Mouse (Mus musculus) stomach, embryonic 14.5 days (tissue): ENCODE measurements around the gene Vmn2r83. TPM values are rescaled to one million over a fixed set of nuclear protein-coding genes. Genes with fewer than 3 reads are reported as not detected.

Experiments used
- ATAC-seq: fragments of 200-750 bp; cut with Nextera tagmentation; 2 replicates; pipeline ENCODE4 v1.8.0; 2017; ENCODE audit warnings: low read depth, moderate TSS enrichment; ENCODE audit not compliant: insufficient number of reproducible peaks, insufficient read depth, low FRiP score
- H3K27ac ChIP-seq: fragments of 300-500 bp; sonication (generic); 2 replicates; pipeline ENCODE4 v1.5.1; 2014; ENCODE audit warnings: mild to moderate bottlenecking, low read length, moderate library complexity, mixed read lengths
- H3K27me3 ChIP-seq: fragments of 300-500 bp; sonication (generic); 2 replicates; pipeline ENCODE4 v1.6.1; 2014; ENCODE audit warnings: low read length, control low read depth, mixed read lengths; ENCODE audit not compliant: control insufficient read depth, insufficient read depth
- H3K36me3 ChIP-seq: fragments of 300-500 bp; sonication (generic); 2 replicates; pipeline ENCODE4 v1.6.1; 2014; ENCODE audit warnings: mild to moderate bottlenecking, control low read depth, low read length, moderate library complexity, mixed read lengths; ENCODE audit not compliant: control insufficient read depth, insufficient read depth
- H3K4me1 ChIP-seq: fragments of 300-500 bp; sonication (generic); 2 replicates; pipeline ENCODE4 v1.6.1; 2014; ENCODE audit warnings: low read length, control low read depth, mixed read lengths; ENCODE audit not compliant: control insufficient read depth, insufficient read depth
- H3K4me2 ChIP-seq: fragments of 300-500 bp; sonication (generic); replicated peaks from 2 replicates; pipeline ENCODE4 v1.6.1; 2014; ENCODE audit warnings: low read depth, low read length, control low read depth
- H3K4me3 ChIP-seq: fragments of 300-500 bp; sonication (generic); 2 replicates; pipeline ENCODE4 v1.5.1; 2014; ENCODE audit warnings: low read depth, low read length, control low read depth
- H3K9ac ChIP-seq: fragments of 300-500 bp; sonication (generic); replicated peaks from 2 replicates; pipeline ENCODE4 v1.6.1; 2014; ENCODE audit warnings: low read depth, mild to moderate bottlenecking, control low read depth, low read length, moderate library complexity, mixed read lengths
- H3K9me3 ChIP-seq: fragments of 300-500 bp; sonication (generic); 2 replicates; pipeline ENCODE4 v1.6.1; 2016; ENCODE audit warnings: low read depth, low read length, control low read depth; ENCODE audit not compliant: control insufficient read depth
- WGBS: fragments of 180-500 bp; shearing (Covaris S2); extraction: QIAGEN DNeasy Blood & Tissue Kit; methylation state at CpG from one replicate; pipeline ENCODE4 v1.1.7; 2014; 5-methylcytosine and 5-hydroxymethylcytosine counted together
- microRNA-seq: library from miRNA; unstranded; fragments of <30 nt; microRNA quantifications from one replicate; pipeline ENCODE4, GENCODE M21; 2016
- polyA plus RNA-seq: library from polyadenylated mRNA; unstranded; fragments of >200 nt; fragmentation: Nextera tagmentation; extraction: Ambion mirVana; gene quantifications from 2 replicates; pipeline ENCODE4 v1.2.1, GENCODE M21; 2014

Gene Vmn2r83
- polyA plus RNA-seq, 1 experiment from 2014 or later: not detected

GRCm38 (mm10) chr10:79540746-79541145, 72.2 kb downstream of the Vmn2r83 start:
- no peaks in the 10 kb centered on the region for H3K9me3 ChIP-seq
- H3K27ac ChIP-seq: no peak overlapping the region
- H3K4me3 ChIP-seq: no peak overlapping the region
- H3K9ac ChIP-seq: no peak overlapping the region
- no peak overlapping the region for H3K4me2 ChIP-seq
- WGBS: 93% methylated on average over 11 of the region's 11 CpGs
- ATAC-seq: no peak
- no peaks in the 10 kb centered on the region for H3K4me1 ChIP-seq
- H3K27me3 ChIP-seq: no peaks in the 10 kb centered on the region
- peaks cover 52% of the 10 kb centered on the region for H3K36me3 ChIP-seq

GRCm38 (mm10) chr10:79541522-79541921, 73.0 kb downstream of the Vmn2r83 start:
- H3K36me3 ChIP-seq: peaks cover 57% of the 10 kb centered on the region
- no peaks in the 10 kb centered on the region for H3K9me3 ChIP-seq
- no peak for ATAC-seq
- H3K4me3 ChIP-seq: no peak overlapping the region
- H3K4me1 ChIP-seq: no peaks in the 10 kb centered on the region
- H3K27ac ChIP-seq: no peak overlapping the region
- no peak overlapping the region for H3K9ac ChIP-seq
- WGBS: 88% methylated on average over 15 of the region's 15 CpGs
- H3K4me2 ChIP-seq: no peak overlapping the region
- no peaks in the 10 kb centered on the region for H3K27me3 ChIP-seq

DNA sequence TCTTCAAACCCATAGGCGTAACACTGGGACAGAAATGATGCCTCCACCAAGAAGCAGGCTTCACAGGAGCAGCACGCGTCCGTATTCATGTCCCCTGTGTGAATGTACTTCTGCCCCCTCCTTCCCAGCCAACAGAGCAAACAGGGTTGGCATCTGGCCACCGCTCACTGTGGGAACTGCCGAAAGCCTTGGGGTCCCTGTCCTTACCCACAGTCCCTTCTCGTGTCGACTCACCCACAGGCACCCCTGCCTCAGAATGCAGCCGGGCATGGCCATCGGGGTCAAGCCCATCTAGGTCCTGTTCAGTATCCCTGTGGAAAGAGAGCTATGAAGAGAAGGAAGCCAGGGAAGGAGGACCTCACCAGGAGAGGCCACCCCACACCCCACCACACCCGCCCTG, 73.6 kb downstream of the Vmn2r83 start:
- WGBS: 91% methylated on average over 11 of the region's 11 CpGs
- Histone ChIP-seq H3K36me3 (peaks cover 64% of the 10 kb centered on the region), H3K4me3 (no peak overlapping the region), H3K27me3 (no peaks in the 10 kb centered on the region), H3K9ac (no peak overlapping the region), H3K4me1 (no peaks in the 10 kb centered on the region), H3K4me2 (no peak overlapping the region), H3K9me3 (no peaks in the 10 kb centered on the region), H3K27ac (no peak overlapping the region)
- no peak for ATAC-seq

Small RNAs within 50 kb of the gene (microRNA-seq; reads per million reads assigned to microRNA genes)
- gene Mir6909: 1.0 reads per million

Other genes with a start within 250 kb of the Vmn2r83 start
- gene Vmn2r81, start 221.0 kb upstream of the Vmn2r83 start, polyA plus RNA-seq: not detected in 2 replicates
- gene Vmn2r82, start 112.2 kb upstream of the Vmn2r83 start, polyA plus RNA-seq: not detected in 2 replicates
- gene Plpp2, start 65.1 kb downstream of the Vmn2r83 start, polyA plus RNA-seq: 58.5 and 61.4 TPM in 2 replicates
- gene Mier2, start 86.5 kb downstream of the Vmn2r83 start, polyA plus RNA-seq: 49.0 and 55.2 TPM in 2 replicates
- not detected in 2 replicates for gene Theg, start 118.6 kb downstream of the Vmn2r83 start, polyA plus RNA-seq
- 0.04 and 0.13 TPM in 2 replicates for gene C2cd4c, start 145.3 kb downstream of the Vmn2r83 start, polyA plus RNA-seq
- gene Shc2, start 169.2 kb downstream of the Vmn2r83 start, polyA plus RNA-seq: 7.1 and 7.7 TPM in 2 replicates
- gene Odf3l2, start 177.0 kb downstream of the Vmn2r83 start, polyA plus RNA-seq: 0.20 TPM in 1 of 2 replicates, not detected in the other
- 29.7 and 30.0 TPM in 2 replicates for gene Madcam1, start 195.8 kb downstream of the Vmn2r83 start, polyA plus RNA-seq
- 64.5 and 64.8 TPM in 2 replicates for gene Tpgs1, start 200.6 kb downstream of the Vmn2r83 start, polyA plus RNA-seq
- 88.7 and 93.6 TPM in 2 replicates for gene Cdc34, start 213.5 kb downstream of the Vmn2r83 start, polyA plus RNA-seq
- gene Gzmm, start 220.3 kb downstream of the Vmn2r83 start, polyA plus RNA-seq: 1.0 and 1.6 TPM in 2 replicates
- 871 and 937 TPM in 2 replicates for gene Bsg, start 235.8 kb downstream of the Vmn2r83 start, polyA plus RNA-seq
- gene Hcn2, start 247.9 kb downstream of the Vmn2r83 start, polyA plus RNA-seq: 0.10 and 0.25 TPM in 2 replicates